Mouse (Mus musculus): ENCODE data around the gene Hdac7.
A peak's percentile ranks its signal among the peaks of the same experiment; 100 is the strongest.

GRCm38 (mm10) chr15:97809942-97810341, 34.4 kb downstream of the Hdac7 start:
- TF ChIP-seq CTCF (IDR thresholded peaks at IDR 0.05; ENCODE audit: extremely low read depth, insufficient read length, insufficient replicate concordance, low read depth, low read length), result peak; percentile 45; the same call in 1 of the 2 replicates
- no peak for TF ChIP-seq POLR2A (IDR thresholded peaks at IDR 0.05; ENCODE audit: low read depth, low read length)

Data from small intestine, adult 2 months (tissue).